Mouse (Mus musculus): ENCODE measurements around the gene Slc6a19.
"Not testable (repeated sequence)": the region's sequence is repeated elsewhere in the genome, so short reads cannot be mapped to it uniquely, and the experiment has no call there.

Gene Slc6a19

GRCm38 (mm10) chr13:73704694-73705325 lies at the start of gene Slc6a19:
Gene Slc6a19, minus strand, starts transcription at chr13:73704865.
- DNase-seq (ENCODE audit: low read depth, low spot score), result no peak

GRCm38 (mm10) chr13:73751284-73751683 lies 46.6 kb upstream of the Slc6a19 start:
- no peak for DNase-seq (ENCODE audit: low read depth, low spot score)

- no peak for DNase-seq (ENCODE audit: low read depth, low spot score)
These were observed 45.8 kb upstream of the Slc6a19 start for GRCm38 (mm10) chr13:73750435-73750834.

GRCm38 (mm10) chr13:73748663-73749440 lies 44.2 kb upstream of the Slc6a19 start:
- no peak for DNase-seq (ENCODE audit: low read depth, low spot score)

GRCm38 (mm10) chr13:73743662-73744061 lies 39.0 kb upstream of the Slc6a19 start:
- DNase-seq (ENCODE audit: low read depth, low spot score), result no peak

GRCm38 (mm10) chr13:73742944-73743343 lies 38.3 kb upstream of the Slc6a19 start:
- no peak for DNase-seq (ENCODE audit: low read depth, low spot score)

- not testable (repeated sequence) for DNase-seq (ENCODE audit: low read depth, low spot score)
These were observed 35.8 kb upstream of the Slc6a19 start for GRCm38 (mm10) chr13:73740399-73740944.

GRCm38 (mm10) chr13:73736943-73737342 lies 32.3 kb upstream of the Slc6a19 start:
- no peak for DNase-seq (ENCODE audit: low read depth, low spot score)

GRCm38 (mm10) chr13:73735928-73736327 lies 31.3 kb upstream of the Slc6a19 start:
- no peak for DNase-seq (ENCODE audit: low read depth, low spot score)

- no peak for DNase-seq (ENCODE audit: low read depth, low spot score)
These were observed 30.6 kb upstream of the Slc6a19 start for GRCm38 (mm10) chr13:73735270-73735669.

GRCm38 (mm10) chr13:73734379-73734778 lies 29.7 kb upstream of the Slc6a19 start:
- no peak for DNase-seq (ENCODE audit: low read depth, low spot score)

GRCm38 (mm10) chr13:73732742-73733700 lies 28.4 kb upstream of the Slc6a19 start, which contains the start of gene Slc12a7:
Gene Slc12a7, plus strand, starts transcription at chr13:73733094.
- DNase-seq (ENCODE audit: low read depth, low spot score), result no peak

- DNase-seq (ENCODE audit: low read depth, low spot score), result no peak
These were observed 27.6 kb upstream of the Slc6a19 start for GRCm38 (mm10) chr13:73732235-73732634.

GRCm38 (mm10) chr13:73730913-73731312 lies 26.2 kb upstream of the Slc6a19 start:
- DNase-seq (ENCODE audit: low read depth, low spot score), result no peak

GRCm38 (mm10) chr13:73728633-73729032 lies 24.0 kb upstream of the Slc6a19 start:
- DNase-seq (ENCODE audit: low read depth, low spot score), result no peak

GRCm38 (mm10) chr13:73727621-73728025 lies 23.0 kb upstream of the Slc6a19 start:
- DNase-seq (ENCODE audit: low read depth, low spot score), result no peak

GRCm38 (mm10) chr13:73725315-73725714 lies 20.6 kb upstream of the Slc6a19 start:
- no peak for DNase-seq (ENCODE audit: low read depth, low spot score)

- no peak for DNase-seq (ENCODE audit: low read depth, low spot score)
These were observed 18.5 kb upstream of the Slc6a19 start for GRCm38 (mm10) chr13:73723081-73723668.

GRCm38 (mm10) chr13:73720241-73720640 lies 15.6 kb upstream of the Slc6a19 start:
- no peak for DNase-seq (ENCODE audit: low read depth, low spot score)

GRCm38 (mm10) chr13:73718225-73718624 lies 13.6 kb upstream of the Slc6a19 start:
- DNase-seq (ENCODE audit: low read depth, low spot score), result peak; percentile 76

- DNase-seq (ENCODE audit: low read depth, low spot score), result no peak
These were observed 9.4 kb upstream of the Slc6a19 start for GRCm38 (mm10) chr13:73714020-73714419.
